Mouse (Mus musculus): Measurements from ENCODE around the gene Cpt1c. TPM values are rescaled to one million over a fixed set of nuclear protein-coding genes. Genes with fewer than 3 reads are reported as not detected.

Cpt1c gene
- polyA plus RNA-seq, 1 experiment from 2014 or later: 13.7 TPM

DNA sequence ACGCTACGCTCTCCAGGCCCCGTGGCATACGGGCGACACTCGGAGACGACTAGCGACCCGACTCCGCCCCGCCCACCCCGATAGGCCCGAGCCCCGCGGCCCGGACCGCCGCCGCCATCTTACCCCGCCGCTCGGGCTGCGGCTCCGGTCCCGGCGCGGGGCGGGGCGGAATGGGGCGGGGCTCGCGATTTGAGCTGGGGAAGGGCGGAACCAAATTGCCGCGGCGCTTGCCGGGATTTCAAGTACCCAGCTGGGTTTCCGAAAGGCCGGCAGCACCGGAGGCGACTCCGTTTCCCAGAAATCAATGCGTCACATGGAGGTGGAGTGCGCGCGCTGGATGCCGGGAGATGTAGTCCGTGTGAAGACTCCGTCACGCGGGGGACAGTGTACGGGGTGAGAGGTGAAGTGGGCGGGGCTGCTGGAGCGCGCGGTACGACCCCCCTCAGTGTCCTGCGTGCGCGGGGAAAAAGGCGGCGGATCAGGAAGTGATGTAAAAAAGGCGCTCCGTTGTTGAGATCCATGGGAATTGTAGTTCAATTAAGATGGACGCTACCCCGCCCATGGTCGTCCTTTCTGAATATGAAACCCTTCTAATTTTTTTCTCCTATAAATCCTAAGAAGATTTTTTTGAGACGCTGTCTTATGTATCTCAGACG, 41.4 kb upstream of the Cpt1c start, which contains the start of gene Scaf1:
Gene Scaf1 (minus strand): TSS at position 407 of the 656 bp plus-strand sequence.
- Histone ChIP-seq H3K4me2 (ENCODE audit: low read length) (peak within 1 kb of the TSS; percentile 76), H3K9ac (ENCODE audit: low read depth, low read length) (peak within 1 kb of the TSS; percentile 97), H3K27me3 (ENCODE audit: insufficient read depth, low read length) (no peaks in the 10 kb centered on the region), H3K9me3 (replicated peaks; ENCODE audit: low read length) (no peaks in the 10 kb centered on the region), H3K4me3 (replicated peaks; ENCODE audit: low read depth, low read length) (peak within 1 kb of the TSS; percentile 98), H3K27ac (peak within 1 kb of the TSS; percentile 96), H3K36me3 (ENCODE audit: insufficient read depth, low read length) (peaks cover 21% of the 10 kb centered on the region), H3K4me1 (replicated peaks; ENCODE audit: insufficient read depth, low read length) (peaks cover 11% of the 10 kb centered on the region; the same call in 1 of the 2 replicates)
- DNase-seq (ENCODE audit: low spot score): peak; percentile 99
- WGBS: under 1% methylated on average over 63 of the region's 69 CpGs
- TF ChIP-seq CTCF (IDR thresholded peaks at IDR 0.05; ENCODE audit: low read depth): no peak
- ATAC-seq (replicated peaks; ENCODE audit: low FRiP score, low read depth): peak; percentile 88

DNA sequence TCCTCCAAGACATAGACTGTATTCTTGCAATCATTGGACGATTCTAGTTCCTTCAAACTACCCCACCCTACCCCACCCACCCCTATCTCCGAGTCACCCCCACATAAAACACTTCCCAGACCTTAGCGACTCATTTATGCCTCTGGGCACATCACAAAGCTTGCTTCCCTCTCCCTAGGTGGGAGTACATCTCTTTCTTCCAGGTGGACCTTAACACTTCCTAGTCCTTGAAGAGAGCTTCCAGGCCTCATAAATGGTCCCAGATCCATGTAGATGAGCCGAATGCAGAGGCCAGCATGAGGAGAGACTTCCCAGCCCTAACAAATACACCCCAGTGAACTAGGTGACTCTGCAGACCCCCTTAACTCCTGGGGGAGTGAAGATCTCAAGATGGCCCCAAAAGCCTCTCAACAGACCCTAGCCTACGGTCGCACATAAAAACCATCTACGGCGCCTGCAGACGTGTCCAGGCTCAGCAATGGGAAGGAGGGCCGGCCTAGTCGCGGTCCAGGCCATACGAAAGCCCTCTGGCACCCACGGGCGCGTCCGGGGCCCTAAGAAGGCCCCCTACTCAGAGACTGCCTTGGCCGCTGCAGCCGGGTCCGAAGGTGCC, 40.8 kb upstream of the Cpt1c start:
- no peaks in the 10 kb centered on the region for H3K9me3 ChIP-seq (replicated peaks; ENCODE audit: low read length)
- H3K36me3 ChIP-seq (ENCODE audit: insufficient read depth, low read length): peaks cover 26% of the 10 kb centered on the region
- peaks cover 11% of the 10 kb centered on the region; the same call in 1 of the 2 replicates for H3K4me1 ChIP-seq (replicated peaks; ENCODE audit: insufficient read depth, low read length)
- WGBS: 0% methylated on average over 20 of the region's 20 CpGs
- peak overlapping the region; percentile 97 for H3K9ac ChIP-seq (ENCODE audit: low read depth, low read length)
- peak overlapping the region; percentile 76 for H3K4me2 ChIP-seq (ENCODE audit: low read length)
- no peak for ATAC-seq (replicated peaks; ENCODE audit: low FRiP score, low read depth)
- peak overlapping the region; percentile 96 for H3K27ac ChIP-seq
- no peaks in the 10 kb centered on the region for H3K27me3 ChIP-seq (ENCODE audit: insufficient read depth, low read length)
- H3K4me3 ChIP-seq (replicated peaks; ENCODE audit: low read depth, low read length): peak overlapping the region; percentile 98
- no peak for TF ChIP-seq CTCF (IDR thresholded peaks at IDR 0.05; ENCODE audit: low read depth)
- DNase-seq (ENCODE audit: low spot score): no peak

DNA sequence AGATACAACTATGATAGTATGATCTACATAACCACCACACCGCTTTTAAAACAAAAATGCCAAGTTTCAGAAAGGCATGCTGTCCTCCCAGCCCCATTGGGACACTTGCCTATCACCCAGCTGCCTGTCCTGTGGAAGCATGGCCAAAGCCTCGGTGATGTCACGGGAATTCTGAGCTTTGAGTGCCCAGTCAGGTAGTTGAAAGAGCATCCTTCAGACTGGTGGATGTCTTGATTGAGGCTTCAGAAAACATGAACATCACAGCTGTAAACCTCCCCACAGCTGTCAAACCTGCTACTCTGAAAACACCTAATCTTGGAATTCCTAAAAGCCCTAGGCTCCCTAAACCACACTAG, 39.4 kb upstream of the Cpt1c start:
- Histone ChIP-seq H3K4me1 (replicated peaks; ENCODE audit: insufficient read depth, low read length) (peaks cover 11% of the 10 kb centered on the region; the same call in 1 of the 2 replicates), H3K36me3 (ENCODE audit: insufficient read depth, low read length) (peaks cover 33% of the 10 kb centered on the region), H3K4me2 (ENCODE audit: low read length) (no peak overlapping the region), H3K9ac (ENCODE audit: low read depth, low read length) (no peak overlapping the region), H3K27ac (no peak overlapping the region), H3K27me3 (ENCODE audit: insufficient read depth, low read length) (no peaks in the 10 kb centered on the region), H3K9me3 (replicated peaks; ENCODE audit: low read length) (no peaks in the 10 kb centered on the region), H3K4me3 (replicated peaks; ENCODE audit: low read depth, low read length) (no peak overlapping the region)
- ATAC-seq (replicated peaks; ENCODE audit: low FRiP score, low read depth) (no peak), DNase-seq (ENCODE audit: low spot score) (no peak)
- 96% methylated on average over 3 of the region's 3 CpGs for WGBS
- no peak for TF ChIP-seq CTCF (IDR thresholded peaks at IDR 0.05; ENCODE audit: low read depth)

DNA sequence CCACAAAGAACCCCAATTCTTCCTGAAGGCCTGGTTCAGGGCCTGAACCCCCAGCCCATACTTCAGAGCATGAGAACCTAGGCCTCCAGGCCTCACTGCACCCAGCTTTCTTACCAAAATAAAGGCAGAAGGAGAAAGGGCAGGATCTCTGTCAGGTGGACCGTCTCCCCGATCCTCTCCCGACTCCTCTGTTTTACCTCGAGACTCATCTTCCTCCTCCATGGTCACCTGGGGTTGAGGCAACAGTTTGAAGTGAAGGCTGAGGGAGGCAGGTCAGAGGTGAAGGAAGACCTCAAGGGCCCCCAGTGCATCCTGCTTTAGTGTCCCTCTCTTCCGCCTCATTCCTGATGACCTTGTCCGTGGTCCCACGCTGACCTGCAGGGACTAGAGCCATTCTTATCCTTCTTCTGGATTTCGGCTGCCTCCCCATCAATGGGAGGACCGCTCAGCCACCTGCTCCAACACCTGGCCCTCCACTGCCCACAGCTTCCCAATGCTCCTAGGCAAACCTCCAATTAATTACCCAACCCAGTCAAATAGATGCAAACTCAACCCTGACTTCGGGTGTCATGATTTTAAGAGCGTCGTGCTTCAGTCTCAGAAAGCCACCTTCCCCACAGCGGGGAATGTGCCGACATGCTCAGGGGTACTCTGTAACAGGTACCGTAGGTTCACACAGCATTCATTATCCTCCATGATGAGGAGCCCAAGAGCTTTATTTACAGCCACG, 38.9 kb upstream of the Cpt1c start:
- no peak overlapping the region for H3K4me2 ChIP-seq (ENCODE audit: low read length)
- no peak for ATAC-seq (replicated peaks; ENCODE audit: low FRiP score, low read depth)
- peaks cover 38% of the 10 kb centered on the region for H3K36me3 ChIP-seq (ENCODE audit: insufficient read depth, low read length)
- no peak overlapping the region for H3K27ac ChIP-seq
- 93% methylated on average over 16 of the region's 16 CpGs for WGBS
- no peak for TF ChIP-seq CTCF (IDR thresholded peaks at IDR 0.05; ENCODE audit: low read depth)
- H3K4me3 ChIP-seq (replicated peaks; ENCODE audit: low read depth, low read length): no peak overlapping the region
- no peaks in the 10 kb centered on the region for H3K27me3 ChIP-seq (ENCODE audit: insufficient read depth, low read length)
- H3K4me1 ChIP-seq (replicated peaks; ENCODE audit: insufficient read depth, low read length): peaks cover 11% of the 10 kb centered on the region; the same call in 1 of the 2 replicates
- no peaks in the 10 kb centered on the region for H3K9me3 ChIP-seq (replicated peaks; ENCODE audit: low read length)
- no peak overlapping the region for H3K9ac ChIP-seq (ENCODE audit: low read depth, low read length)
- DNase-seq (ENCODE audit: low spot score): no peak

DNA sequence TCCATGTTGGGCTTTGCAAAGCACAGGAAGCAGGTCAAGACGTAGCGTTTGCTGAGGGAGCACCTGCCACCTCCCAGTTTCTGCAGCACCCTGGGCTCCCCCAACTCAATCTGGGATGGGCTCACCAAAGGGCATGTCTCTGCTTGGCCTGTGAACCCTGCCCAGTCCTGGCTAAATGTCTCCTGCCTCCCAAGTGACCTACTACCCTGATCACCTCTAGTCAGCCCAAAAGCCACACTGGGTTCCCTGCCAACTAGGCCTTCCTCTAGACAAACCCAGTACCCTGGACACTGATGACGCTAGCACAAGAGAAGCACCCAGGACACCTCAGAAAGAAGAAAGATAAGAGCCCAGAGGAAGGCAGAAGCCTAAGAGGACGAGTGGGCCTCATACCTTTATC, 38.2 kb upstream of the Cpt1c start:
- no peak for TF ChIP-seq CTCF (IDR thresholded peaks at IDR 0.05; ENCODE audit: low read depth)
- 87% methylated on average over 4 of the region's 4 CpGs for WGBS
- Histone ChIP-seq H3K9ac (ENCODE audit: low read depth, low read length) (no peak overlapping the region), H3K27ac (no peak overlapping the region), H3K4me1 (replicated peaks; ENCODE audit: insufficient read depth, low read length) (peaks cover 7% of the 10 kb centered on the region; the same call in 1 of the 2 replicates), H3K27me3 (ENCODE audit: insufficient read depth, low read length) (no peaks in the 10 kb centered on the region), H3K9me3 (replicated peaks; ENCODE audit: low read length) (no peaks in the 10 kb centered on the region), H3K4me2 (ENCODE audit: low read length) (no peak overlapping the region), H3K36me3 (ENCODE audit: insufficient read depth, low read length) (peaks cover 45% of the 10 kb centered on the region), H3K4me3 (replicated peaks; ENCODE audit: low read depth, low read length) (no peak overlapping the region)
- DNase-seq (ENCODE audit: low spot score) (no peak), ATAC-seq (replicated peaks; ENCODE audit: low FRiP score, low read depth) (no peak)

DNA sequence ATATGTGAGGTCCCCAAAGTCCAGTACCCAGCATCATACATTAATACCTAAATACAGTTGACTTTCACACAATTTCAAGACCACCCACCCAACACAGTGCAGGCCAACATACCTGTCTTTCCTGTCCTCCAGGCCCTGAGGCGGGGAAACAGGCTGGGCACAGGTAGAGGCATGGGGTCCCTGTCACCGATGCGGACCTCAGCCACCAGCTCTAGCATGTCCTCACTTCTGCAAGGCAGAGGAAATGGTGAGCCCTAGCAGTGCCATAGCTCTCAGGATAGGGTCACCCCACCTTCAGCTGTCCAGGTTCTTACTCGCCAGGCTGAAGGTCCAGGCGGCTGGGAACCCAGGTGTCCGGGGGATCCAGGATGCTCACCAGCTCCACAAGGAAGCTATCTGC, 37.4 kb upstream of the Cpt1c start:
- ATAC-seq (replicated peaks; ENCODE audit: low FRiP score, low read depth) (no peak), DNase-seq (ENCODE audit: low spot score) (no peak)
- 100% methylated on average over 6 of the region's 6 CpGs for WGBS
- Histone ChIP-seq H3K36me3 (ENCODE audit: insufficient read depth, low read length) (peaks cover 53% of the 10 kb centered on the region), H3K9me3 (replicated peaks; ENCODE audit: low read length) (no peaks in the 10 kb centered on the region), H3K9ac (ENCODE audit: low read depth, low read length) (no peak overlapping the region), H3K4me3 (replicated peaks; ENCODE audit: low read depth, low read length) (no peak overlapping the region), H3K27me3 (ENCODE audit: insufficient read depth, low read length) (no peaks in the 10 kb centered on the region), H3K4me2 (ENCODE audit: low read length) (no peak overlapping the region), H3K27ac (no peak overlapping the region), H3K4me1 (replicated peaks; ENCODE audit: insufficient read depth, low read length) (peaks cover 7% of the 10 kb centered on the region; the same call in 1 of the 2 replicates)
- TF ChIP-seq CTCF (IDR thresholded peaks at IDR 0.05; ENCODE audit: low read depth): no peak
